Mouse (Mus musculus) activated CD4-positive, CD25-positive, alpha-beta regulatory T cell, adult 4 months (primary cell): ENCODE results near the gene Depdc7. TPM values are rescaled to one million over a fixed set of nuclear protein-coding genes. Genes with fewer than 3 reads are reported as not detected.

ENCODE experiments used
- ATAC-seq: one replicate; pipeline ENCODE4 v1.8.0; 2017
- polyA plus RNA-seq, 2 experiments: library from polyadenylated mRNA; unstranded; fragments of 100-300 nt; shearing (Covaris generic); gene quantifications; one replicate each; pipeline ENCODE4 v1.2.1; 2017

The Depdc7 gene
- not detected for polyA plus RNA-seq

DNA sequence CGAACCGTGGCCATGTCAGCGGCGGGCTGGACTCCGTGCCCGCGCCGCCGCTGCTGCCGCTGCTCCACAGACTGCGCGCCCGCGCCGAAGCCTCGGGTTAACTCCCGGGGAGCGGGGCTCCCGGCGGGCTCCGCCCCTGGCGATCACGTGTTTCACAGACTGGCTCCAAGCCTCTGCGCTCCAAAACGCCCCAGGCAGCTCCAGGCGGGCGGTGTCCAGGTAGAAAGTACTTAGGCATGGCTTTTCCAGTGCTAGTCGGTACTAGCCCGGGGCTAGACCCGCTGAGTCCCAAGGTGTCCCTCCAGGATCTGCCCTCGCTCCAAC is at the start of gene Depdc7:
Gene Depdc7 (minus strand): TSS at position 138 of the 324 bp plus-strand sequence.
- ATAC-seq: no peak

DNA sequence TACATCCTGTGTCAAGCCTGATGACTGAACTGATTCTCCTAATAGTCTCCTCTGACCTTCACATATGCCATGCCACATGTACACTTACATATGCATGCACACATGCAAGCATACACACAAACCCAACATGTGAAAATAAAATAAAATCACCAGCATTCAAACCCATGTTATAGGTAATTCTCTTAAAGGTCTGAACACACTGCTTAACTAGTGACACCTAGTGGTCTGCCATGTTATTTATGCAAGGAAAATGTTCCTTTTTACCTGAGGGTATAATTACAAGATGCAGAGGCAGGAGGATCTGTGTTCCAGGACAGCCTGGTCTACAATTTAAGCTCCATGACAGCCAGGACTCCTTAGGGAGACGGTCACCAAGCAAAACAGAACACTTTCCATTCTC is 32.1 kb upstream of the Depdc7 start:
- no peak for ATAC-seq

GRCm38 (mm10) chr2:104768697-104769096 is 26.0 kb upstream of the Depdc7 start:
- no peak for ATAC-seq

GRCm38 (mm10) chr2:104764018-104764417 is 21.3 kb upstream of the Depdc7 start:
- no peak for ATAC-seq

- peak; percentile 66 for ATAC-seq
Observed at GRCm38 (mm10) chr2:104763134-104763703, 20.5 kb upstream of the Depdc7 start.

DNA sequence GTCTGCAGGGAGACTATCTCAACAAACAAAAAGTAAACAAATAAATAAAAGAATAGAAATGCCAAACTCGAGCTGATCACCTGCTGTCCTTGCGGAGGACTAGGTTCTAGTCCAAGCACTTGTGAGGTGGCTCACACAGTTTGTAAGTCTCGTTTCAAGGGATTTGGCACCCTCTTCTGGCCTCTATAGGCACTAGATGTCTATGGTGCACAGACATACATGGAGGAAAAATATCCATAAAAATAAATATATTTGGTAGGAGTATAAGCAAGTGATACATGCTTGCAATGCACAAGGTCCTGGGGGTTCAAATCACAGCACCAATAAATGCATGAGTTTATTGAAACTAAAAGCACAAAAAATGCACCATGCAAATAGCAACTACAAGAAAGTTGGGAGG is 7.9 kb upstream of the Depdc7 start:
- ATAC-seq: no peak

GRCm38 (mm10) chr2:104748652-104749183 is 6.0 kb upstream of the Depdc7 start:
- ATAC-seq: no peak

- ATAC-seq: no peak
Observed at GRCm38 (mm10) chr2:104746251-104746650, 3.6 kb upstream of the Depdc7 start.

DNA sequence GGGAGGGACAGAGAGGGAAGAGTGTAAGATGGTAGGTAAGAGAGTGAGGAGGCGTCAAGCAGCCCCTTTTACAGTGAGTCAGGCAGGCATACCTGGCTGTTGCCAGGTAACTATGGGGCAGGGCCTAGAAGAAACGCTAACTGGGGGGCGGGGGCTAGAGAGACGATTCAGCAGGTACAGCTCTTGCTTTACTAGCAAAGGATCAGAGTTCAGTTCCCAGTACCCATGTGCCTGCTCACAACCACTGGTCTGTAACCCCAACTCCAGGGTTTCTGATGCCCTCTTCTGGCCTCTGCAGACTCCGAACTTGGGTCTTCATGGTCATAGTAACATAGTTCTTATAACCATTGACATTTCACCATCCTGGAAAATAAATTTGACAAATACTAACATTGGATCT is 1.3 kb upstream of the Depdc7 start:
- ATAC-seq: no peak

- ATAC-seq: no peak
Observed at GRCm38 (mm10) chr2:104743160-104743559, 482 bp upstream of the Depdc7 start.

DNA sequence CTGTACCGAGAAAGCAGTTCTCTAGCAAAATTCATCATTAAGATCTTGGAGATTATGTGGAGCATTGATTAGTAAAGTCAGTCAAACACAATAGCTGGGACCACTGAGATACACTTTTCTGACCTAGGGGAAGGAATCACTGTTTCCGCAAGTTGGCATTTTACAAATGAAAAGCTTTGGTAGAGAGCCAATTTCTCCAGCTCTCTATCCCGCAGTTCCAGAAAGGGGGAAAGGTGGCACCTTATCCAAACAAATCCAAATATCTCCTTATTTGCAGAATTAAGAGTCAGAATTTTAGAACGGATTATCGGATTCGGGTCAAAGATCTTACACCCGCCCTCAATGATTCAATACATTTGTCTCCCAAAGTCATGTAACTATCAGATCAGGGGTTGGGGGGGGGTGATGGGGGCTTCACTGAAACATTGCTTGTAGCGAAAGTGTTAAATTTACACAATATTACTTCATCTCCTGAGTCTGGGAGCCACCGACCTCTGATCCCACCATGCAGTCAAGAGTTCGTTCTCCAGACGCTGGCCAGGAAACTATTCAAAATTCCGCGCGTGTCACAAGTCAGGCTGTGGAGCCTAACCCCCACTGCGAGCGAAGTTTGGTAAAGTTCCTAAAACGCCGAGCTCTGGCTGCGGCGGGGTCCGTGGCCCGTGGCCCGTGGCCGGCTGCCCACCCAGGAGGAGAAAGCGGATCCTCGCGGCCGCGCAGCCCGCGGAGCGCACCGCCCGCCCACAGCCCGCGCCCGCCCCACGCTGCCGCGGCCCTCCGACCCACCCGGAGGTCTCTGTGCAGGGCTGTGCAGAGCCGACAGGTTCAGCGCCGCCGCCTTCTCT is 560 bp downstream of the Depdc7 start:
- ATAC-seq: no peak

DNA sequence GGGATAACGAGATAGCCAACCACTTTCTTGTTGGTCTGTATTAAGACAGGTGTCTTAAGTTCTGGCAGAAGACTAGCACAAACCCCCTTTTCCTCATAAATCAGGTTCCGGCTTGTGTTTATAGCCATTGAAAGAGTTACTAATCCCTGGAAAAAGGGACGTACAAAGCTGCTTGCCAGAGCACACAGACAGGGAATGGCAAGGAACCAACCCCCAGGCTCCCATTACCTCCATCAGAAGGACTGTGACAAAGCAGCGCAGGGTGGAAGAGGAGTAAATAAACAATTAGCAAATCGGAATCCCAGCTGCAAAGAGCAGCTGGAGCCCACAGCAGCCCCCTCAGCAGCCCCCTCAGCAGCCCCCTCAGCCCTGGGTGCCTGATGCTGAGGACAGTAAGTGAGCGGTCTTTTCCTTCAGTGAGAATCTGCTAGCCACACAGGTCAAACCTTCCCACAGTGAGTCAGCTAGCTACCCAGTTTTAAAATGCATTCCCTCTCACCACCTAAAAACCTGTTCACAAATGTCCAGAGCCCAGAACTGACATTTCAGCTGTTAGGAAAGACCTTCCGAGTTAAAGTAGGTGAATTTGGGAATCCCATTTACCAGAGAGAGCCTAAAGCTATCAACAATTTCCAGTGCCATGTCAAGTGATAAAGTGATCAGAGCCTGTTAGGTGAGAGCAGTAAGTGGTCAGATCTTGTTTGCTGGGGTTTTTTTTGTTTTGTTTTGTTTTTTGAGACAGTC is 1.5 kb downstream of the Depdc7 start:
- ATAC-seq: no peak

DNA sequence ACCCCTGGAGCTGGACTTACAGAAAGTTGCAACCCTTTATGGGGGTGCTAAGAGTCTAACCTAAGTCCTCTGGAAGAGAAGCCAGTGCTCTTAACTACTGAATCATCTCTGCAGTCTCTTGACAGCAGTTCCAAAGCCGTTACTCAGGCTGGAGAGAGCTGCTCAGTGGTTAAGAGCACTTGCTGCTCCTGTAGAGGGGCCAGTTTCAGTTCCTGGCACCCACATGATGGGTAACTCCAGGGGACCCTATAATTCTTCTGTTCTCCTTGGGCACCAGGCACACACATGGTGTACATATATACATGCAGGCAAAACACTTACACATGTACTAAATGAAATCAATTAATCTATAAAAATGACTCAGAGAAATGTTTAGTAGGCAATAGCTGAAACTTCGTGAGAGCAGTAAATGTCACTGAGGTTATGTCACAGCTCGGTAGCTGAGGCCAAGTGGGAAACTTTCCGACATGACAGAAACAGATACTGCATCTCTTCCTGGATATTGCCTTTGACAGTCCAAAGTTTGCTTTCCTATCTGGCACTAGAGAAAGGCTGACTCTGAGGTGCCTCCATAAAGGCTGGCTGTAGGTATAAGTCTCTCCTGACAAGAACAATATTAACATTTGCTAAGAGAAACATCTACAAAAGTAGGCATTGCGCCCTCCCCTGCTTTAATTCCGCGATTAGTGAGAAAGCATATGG is 2.3 kb downstream of the Depdc7 start:
- ATAC-seq: no peak

DNA sequence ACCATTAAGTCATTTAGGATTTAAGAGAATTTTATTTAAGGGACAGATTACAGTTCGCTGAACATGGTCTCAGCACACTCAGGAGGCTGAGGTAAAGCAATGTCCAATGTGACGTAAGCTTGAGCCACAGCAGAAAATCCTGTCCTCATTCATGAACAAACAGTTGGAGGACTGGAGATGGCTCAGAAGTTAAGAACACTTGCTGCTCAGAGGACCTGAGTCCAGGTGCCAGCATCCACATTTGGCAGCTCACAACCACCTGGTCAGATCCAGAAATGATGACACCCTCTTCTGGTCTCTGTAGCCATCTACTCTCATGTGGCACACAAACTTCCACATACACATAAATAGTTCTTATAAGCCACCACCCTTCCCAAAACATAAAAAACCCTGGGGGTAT is 3.0 kb downstream of the Depdc7 start:
- no peak for ATAC-seq

DNA sequence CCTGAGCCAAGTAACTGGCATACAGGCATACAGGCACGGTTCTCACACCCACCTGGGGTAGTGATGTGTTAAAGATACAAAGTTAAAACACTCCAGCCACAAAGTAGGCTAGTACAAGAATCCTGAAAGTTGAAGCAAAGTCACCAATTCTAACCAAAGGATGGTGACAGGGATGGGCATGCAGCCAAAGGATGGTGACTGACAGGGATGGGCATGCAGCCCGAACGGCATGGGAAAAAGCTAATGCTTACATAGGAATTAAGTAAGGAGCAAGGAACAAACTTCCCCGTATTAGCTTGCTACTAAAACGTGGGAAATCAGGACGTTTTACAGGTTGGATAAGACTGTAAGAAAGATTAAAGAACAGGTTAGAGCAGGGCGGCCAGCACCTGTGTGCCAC is 6.4 kb downstream of the Depdc7 start:
- no peak for ATAC-seq

GRCm38 (mm10) chr2:104732562-104733256 is 10.0 kb downstream of the Depdc7 start:
- ATAC-seq: no peak

GRCm38 (mm10) chr2:104732033-104732444 is 10.6 kb downstream of the Depdc7 start:
- ATAC-seq: no peak

DNA sequence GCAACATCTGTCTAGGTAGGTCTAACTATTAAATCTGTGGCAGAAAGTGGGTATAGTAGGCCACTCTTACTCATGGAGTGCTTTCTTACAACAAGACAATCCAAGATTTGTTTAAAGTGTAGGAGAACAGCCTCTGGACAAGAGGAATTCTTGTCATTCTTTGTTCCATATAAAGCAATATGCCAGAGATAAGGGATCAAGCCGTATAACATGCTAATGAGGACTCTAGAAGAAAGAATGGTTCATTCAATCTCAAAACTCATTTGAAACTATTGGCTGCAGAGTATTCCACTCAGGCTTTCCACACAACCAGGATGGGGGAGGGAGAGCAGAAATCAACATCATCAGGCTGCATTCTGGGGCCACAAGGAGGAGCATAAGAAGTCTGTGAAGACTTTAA is 15.3 kb downstream of the Depdc7 start:
- ATAC-seq: no peak

- ATAC-seq: no peak
Observed at GRCm38 (mm10) chr2:104722021-104722420, 20.7 kb downstream of the Depdc7 start.

DNA sequence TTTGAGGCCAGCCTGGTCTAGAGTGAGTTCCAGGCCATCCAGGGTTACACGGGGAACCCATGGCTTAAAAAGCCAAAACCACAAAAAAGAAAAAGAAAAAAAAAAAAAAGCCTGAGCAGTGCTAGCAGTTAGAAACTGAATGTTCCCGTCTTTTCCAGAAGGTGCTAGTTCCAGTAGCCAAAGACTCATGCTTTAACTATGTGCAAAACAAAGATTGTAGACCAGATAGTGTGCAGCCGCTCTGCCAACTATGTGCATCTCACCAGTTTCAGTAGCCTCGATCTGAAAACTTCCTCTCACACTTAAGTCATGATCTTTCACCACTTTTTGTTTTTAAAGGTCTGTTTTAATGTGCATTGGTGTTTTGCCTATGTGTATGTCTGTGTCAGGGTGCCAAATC is 24.9 kb downstream of the Depdc7 start:
- ATAC-seq: no peak

GRCm38 (mm10) chr2:104717231-104717735 is 25.4 kb downstream of the Depdc7 start:
- no peak for ATAC-seq

GRCm38 (mm10) chr2:104716279-104716678 is 26.4 kb downstream of the Depdc7 start, which contains the start of gene Pin1rt1:
Gene Pin1rt1, minus strand, starts transcription at chr2:104716379.
- no peak for ATAC-seq
